Mouse (Mus musculus) erythroblast, adult 5-6 weeks (primary cell): ENCODE data around the gene Hnrnpab. TPM values are rescaled to one million over a fixed set of nuclear protein-coding genes. Genes with fewer than 3 reads are reported as not detected.
"Not testable (repeated sequence)": the region's sequence is repeated elsewhere in the genome, so short reads cannot be mapped to it uniquely, and the experiment has no call there.

ENCODE experiments used
- ATAC-seq: replicated peaks from 2 replicates; pipeline ENCODE4 v1.8.0; 2016; ENCODE audit warnings: moderate number of reproducible peaks, mild to moderate bottlenecking, moderate TSS enrichment, inconsistent platforms; ENCODE audit not compliant: poor library complexity, low FRiP score, severe bottlenecking
- total RNA-seq, 2 experiments: library from RNA; stranded (forward) in 1 of 2; stranded (reverse) in 1 of 2; fragments of 150-400 nt in 1 of 2; fragments of 200-764, 138-1000 nt in 1 of 2; gene quantifications; 2 replicates each; pipeline versions ENCODE4 v1.2.3 to v1.2.4; 2015 to 2017; ENCODE audit warnings: low replicate concordance in 2 of 2

Gene Hnrnpab
- total RNA-seq, 2 experiments from 2014 or later, result 140 to 174 TPM

DNA sequence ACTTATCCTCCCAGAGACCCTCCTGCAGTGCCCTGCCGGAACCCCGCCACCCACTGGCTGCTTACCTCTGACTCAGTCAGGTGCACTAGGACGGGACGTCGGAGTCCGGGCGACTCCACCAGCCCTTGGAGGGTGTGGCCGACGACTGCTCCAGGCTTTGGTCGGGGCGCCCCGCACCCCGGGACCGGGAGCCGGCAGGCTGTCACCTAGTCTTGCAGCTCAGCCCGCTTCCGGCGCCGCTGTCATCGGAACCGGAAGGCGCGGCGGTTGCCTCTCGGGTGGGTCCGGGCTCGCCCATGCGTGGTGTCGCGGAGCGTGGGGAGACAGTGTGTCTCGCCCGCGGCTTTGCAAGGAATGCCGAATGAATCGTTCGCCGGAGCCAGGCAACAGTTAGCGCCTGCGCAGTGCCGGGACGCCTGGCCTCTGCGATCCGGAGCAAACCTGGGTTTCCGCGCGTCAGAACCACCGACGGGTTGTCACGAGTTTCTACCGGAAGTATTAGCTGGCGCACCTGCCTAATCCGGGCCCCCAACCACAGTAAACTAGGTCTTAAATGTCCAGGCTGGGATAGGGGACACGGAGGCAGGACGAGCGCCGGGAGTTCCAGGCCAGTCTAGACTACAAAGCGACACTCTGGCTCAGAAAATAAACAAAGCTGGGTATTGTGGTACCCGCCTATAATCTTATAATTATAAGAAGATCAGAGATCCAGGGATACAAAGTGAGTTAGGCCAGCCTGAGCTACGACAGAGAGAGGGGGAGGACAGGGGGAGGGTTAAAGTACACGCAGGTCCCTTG is 29.1 kb upstream of the Hnrnpab start, which contains the start of gene Rmnd5b:
TSS of gene Rmnd5b (minus strand) at position 372 of the 798 bp plus-strand sequence.
- ATAC-seq, result peak; percentile 80

DNA sequence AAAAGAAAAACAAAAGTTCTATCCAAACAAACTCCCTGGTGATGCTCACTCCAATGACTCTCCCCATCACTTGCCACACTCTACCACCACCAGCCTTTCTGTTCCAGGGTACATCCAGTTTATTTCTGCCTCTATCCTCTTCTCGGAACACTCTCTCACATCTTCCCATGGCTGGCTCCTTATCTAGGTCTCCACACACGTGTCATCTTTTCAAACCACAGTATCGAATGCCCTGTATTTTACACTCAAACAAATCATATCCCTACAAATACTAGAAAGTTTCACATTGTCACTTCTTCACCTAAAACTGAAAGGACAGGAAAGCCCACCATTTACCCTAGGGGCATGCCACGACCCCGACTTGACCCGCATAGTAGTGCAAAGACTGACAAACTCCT is 28.5 kb upstream of the Hnrnpab start:
- no peak for ATAC-seq

DNA sequence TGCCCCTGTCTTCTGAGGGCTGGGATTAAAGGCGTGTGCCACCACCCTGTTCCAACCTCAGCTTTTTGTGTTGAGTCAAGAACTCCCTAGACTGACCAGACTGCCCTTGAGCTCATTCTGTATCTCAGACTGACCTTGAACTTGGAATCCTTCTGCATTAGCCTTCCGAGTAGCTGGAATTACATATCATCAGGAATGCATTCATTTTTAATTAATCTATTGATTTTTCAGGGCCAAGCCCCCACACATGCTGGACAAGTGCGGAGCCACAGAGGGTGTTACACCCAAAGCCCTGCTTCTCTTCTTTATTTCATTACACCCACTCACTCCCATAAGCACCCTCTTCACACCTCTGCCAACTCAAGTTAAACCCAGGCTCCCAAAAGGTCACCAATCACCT is 27.1 kb upstream of the Hnrnpab start:
- ATAC-seq, result no peak

DNA sequence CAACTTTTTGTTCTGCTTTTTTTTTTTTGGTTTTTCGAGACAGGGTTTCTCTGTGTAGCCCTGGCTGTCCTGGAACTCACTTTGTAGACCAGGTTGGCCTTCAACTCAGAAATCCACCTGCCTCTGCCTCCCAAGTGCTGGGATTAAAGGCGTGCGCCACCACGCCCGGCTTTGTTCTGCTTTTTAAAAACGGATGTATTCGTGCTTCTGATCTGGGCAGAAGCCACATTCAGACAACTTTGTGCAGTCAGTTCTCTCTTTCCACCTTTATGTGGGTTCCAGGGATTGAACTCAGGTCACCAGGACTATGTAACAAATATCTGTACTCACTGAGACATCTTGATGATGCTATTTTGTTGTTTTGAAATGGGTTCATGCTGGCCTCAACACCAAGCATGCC is 26.6 kb upstream of the Hnrnpab start:
- not testable (repeated sequence) for ATAC-seq

DNA sequence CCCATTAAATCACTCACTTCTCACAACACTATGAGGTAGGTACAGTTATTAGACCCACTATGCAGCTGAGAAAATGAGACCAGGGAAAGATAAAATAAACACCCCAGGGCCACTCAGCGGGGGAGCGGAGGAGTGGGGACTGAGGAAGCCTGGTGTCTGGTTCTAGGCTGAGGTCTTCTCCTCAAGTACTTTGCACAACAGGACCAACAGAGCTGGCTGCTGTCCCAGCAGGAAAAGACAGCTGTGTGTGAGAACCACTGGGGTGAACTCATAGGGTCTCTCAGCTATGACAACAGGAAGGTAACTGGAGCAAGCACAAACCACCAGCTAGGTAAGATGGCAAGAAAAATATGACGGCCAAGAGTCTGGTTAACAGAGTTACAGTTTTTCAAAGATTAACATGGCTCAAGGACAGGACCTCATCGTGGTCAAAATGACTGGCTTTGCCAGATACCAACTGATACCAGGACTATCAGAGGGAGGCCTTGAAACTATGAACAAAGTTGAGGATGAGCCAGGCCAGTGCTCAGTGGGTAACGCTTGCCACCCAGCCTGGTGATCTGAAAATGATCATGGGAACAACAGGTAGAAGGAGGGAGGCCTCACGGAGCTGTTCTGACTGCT is 25.6 kb upstream of the Hnrnpab start:
- ATAC-seq, result no peak

DNA sequence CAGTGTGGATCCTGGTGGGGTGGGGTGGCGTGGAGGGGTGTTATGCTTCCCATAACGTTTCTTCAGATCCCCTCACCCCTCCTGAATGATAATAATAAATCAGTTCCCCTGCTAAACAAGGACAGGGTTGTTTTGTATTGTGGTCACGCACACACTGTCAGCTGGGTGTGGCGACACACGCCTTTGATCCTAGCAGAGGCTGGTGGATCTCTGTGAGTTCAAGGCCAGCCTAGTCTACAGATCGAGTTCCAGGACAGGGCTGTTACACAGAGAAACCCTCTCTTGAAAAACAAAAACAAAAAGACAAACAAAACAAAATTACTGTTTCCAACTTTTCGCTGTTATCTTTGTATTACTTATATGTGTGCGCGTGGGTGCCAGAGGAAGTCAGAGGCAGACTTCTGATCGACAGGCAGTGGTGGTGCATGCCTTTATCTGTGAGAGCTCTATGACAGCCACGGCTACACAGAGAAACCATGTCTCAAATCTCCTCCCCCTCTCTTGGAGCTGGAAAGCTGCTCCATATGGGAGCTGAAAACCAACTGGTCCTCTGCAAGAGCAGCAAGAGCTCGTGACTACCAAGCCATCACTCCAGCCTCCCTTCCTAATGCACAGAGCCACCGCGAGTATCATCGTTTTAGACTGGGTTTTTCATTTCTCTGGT is 23.1 kb upstream of the Hnrnpab start:
- no peak for ATAC-seq

DNA sequence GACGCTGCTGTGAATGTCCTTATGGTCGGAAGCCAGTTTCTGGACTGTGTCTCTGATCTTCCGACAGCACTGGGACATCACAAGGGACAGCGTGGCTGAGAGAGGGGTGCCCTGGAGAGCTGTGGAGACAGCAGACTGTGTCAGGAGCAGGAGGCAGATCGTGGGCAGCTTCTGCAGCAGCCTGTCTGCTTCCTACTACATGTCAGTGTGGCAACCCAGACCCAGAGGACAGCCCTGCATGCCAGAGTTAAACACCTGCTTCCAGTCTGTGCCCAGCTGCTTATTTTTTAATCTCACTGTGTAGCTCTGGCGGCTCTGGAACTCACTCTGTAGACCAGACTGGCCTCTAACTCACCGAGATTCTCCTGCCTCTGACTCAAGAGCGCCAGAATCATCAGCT is 21.3 kb upstream of the Hnrnpab start:
- ATAC-seq, result no peak

DNA sequence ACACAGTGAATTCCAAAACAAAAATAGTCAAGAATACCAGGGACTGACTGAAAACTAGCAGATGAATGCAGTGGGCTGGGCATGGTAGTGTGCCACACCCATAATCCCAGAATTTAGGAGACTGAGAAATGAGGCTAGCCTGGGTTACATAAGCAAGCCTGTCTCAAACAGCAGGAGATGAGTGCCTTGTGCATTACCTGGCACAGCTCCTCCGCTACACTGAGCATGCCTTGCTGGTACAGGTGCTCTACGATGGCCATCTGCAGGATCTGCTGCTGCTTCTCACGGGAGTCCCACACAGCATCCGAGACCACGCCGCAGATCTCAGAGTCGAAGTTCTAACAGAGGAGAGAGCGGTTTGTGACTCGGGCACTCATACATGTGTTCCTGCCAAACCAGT is 20.8 kb upstream of the Hnrnpab start:
- no peak for ATAC-seq

DNA sequence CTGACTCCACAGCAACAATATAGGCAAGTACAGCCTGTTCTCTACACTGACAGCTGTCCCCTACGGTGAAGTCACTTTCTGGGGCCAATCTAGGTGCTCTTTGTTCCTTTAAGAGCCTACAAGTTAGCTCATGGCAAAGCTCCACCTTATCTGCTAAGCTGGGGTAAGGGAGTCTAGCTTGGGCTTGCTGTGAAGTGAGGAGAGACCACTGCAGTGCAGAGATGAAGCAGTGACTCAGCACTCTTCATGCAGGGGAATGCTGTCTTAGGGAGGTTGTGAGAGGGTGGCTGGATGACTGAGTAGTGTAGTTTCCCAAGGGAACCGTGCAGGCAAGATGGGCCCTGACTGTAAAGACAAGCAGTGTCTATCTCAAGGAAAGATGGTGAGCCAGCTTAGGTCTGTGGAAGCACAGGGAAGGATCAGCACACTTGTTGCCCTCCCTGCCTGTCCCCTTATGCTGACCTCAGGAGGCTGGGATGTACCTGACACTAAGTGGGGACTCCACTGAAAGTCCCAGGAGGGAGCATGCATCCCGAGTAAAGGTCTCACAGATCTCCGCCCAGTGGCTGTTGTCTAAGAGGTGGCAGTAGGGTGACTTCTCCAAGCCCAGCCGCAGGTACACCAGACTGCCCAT is 18.7 kb upstream of the Hnrnpab start:
- peak; percentile 65 for ATAC-seq

DNA sequence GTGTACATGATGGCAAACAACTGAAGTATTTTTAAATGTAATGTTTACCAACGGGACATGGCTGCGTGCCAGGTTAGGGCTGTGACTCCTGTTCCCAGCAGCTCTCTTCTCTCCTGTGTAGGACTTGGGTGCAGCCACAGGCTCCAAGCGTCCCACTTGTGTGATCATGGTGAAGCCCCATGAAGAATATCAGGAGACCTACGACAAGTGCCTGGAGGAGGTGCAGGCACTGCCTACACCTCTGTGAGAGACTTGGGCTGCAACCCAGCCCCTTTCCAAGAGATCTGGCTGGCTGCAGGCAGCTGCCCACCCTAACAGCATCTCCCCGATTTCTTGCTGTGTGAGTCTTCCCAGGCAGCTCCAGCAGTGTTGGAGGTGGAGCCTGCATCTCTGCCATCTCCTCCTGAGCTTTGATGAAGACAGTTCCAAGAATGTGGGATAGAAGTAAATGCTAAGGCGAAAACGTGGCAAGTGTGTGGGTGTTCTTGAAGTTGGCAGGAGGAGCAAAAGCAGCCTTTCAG is 16.4 kb upstream of the Hnrnpab start:
- ATAC-seq, result no peak

DNA sequence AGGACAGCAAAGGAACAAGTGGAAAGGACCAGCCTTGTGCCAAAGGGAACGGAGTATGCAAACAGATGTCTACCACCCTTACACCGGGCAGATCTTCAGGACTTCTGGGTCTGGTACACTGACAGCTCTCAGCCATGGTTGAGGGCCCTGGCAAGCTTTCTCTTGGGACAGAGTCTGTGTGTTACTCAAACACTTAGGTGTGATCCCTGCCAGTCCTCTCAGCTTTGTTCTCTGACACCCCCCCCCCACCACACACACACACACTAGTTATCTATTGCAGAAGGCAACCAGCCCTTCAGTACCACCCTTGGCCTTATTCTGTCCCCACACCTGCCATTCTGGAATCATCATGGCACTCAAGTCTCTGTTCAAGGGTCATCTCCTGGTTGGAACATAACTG is 15.1 kb upstream of the Hnrnpab start:
- ATAC-seq, result no peak

DNA sequence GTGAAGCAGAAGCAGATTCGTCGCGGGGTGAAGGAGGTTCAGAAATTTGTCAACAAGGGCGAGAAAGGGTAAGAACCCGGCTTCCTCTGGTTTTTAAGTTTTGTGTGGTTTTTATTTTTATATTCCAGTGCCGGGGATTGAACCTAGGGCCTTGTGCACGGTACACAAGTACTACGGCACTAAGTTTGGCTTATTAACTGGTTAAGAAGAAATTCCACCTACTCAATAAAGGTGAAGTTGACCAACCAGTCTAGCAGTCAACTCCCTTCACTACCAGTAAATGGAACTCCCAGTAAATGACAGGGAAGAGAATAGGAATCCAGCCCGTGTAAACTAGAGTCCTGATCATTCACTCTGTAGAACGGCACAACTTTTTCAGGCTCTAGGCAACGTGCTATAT is 13.4 kb upstream of the Hnrnpab start:
- ATAC-seq, result no peak

DNA sequence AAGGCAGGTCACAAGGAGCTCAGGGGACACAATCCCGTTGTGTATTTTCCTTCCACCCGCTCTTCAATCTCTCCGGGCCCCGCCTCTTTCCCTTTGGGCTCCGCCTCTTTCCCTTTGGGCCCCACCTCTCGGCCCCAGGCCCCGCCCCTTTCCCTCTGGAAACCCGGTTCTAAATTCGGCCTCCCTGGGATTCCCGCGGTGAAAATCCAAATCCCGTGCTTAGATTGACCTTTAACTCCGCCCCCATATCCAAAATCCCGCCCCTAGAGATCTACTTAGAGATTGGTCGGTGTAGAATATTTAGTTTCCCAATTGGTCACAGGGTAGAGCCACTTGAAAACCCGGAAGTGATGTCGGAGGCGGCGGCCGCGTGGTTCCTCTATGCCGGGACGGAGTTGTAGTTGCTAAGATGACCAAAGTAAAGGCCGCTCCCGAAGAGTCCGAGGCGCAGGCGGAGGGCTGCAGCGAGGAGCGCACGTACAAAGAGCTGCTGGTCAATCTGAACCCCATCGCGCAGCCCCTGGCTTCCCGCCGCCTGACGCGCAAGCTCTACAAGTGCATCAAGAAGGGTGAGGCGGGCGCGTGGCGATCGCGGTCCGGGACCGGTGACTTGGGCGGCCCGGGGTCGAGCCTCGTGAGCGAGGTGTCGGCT is 12.9 kb upstream of the Hnrnpab start, which contains the start of gene Nhp2:
TSS of gene Nhp2 (plus strand) at position 327 of the 652 bp plus-strand sequence.
- ATAC-seq, result peak; percentile 77

DNA sequence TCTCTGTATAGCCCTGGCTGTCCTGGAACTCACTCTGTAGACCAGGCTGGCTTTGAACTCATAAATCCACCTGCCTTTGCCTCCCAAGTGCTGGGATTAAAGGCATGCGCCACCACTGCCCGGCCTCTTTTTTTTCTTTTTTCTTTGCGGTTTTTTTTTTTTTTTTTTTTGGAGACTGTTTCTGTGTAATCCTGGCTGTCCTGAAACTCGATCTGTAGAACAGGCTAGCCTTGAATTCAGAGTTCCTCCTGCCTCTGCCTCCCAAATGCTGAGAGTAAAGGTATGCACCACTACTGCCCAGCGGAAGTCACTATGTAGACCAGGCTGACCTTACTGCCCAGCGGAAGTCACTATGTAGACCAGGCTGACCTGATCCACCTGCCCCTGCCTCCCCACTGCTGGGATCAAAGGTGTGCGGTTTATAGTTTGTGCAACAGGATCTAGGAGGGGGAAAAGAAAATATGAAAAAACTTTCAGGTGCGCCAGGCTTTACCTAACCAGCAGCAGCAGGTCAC is 12.3 kb upstream of the Hnrnpab start:
- no peak for ATAC-seq

DNA sequence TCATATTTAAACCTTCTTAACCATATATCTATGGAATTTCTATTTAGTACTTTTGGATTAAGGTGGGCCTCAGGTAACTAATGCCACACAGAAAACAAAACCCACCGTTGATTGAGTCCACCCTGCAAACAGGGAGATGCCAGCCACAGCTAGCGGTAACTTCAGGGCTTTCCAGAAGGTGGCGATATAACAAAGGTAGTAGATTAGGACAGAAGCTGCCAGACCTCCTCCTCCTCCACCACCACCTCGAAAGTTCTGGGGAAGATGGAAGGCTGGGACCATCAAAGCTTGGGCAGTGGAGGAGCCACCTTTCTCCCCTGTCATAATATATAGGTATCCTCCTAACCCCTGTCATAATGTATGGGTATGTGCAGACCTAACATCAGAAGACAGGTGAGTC is 11.0 kb upstream of the Hnrnpab start:
- peak; percentile 54; the same call in 1 of the 2 replicates for ATAC-seq

DNA sequence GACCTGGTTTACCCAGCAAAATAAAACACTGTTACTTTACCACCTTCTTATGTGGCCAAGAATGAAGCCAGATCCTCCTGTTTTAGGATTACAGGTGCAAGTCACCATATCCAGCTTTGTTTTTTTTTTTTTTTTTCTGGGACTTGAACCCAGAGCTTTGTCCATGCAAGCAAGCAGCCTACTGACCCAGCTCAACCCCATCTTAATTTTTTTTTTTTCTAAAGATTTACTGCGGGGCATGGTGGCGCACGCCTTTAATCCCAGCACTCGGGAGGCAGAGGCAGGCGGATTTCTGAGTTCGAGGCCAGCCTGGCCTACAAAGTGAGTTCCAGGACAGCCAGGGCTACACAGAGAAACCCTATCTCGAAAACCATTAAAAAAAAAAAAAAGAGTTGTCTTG is 9.5 kb upstream of the Hnrnpab start:
- not testable (repeated sequence) for ATAC-seq

DNA sequence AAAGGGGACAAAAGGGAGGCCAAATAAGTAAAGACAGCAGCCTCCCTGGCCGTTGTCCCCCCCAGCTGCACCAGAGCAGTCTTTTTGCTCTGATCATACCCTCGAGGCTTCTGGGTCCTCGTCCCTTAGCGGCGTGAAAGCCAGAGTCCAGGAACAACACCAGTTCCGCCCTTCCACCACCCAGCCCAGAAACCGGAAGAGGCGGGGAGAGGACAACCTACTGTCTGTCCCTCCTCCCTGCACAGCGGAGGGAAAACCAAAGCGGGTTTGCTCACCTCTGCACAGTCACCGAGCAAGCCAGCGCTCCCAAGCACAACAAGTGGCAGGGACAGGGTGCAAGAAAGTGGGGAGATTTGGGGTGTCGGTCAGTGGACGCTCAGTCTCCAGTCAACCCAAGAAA is 9.0 kb upstream of the Hnrnpab start:
- ATAC-seq, result peak; percentile 89

DNA sequence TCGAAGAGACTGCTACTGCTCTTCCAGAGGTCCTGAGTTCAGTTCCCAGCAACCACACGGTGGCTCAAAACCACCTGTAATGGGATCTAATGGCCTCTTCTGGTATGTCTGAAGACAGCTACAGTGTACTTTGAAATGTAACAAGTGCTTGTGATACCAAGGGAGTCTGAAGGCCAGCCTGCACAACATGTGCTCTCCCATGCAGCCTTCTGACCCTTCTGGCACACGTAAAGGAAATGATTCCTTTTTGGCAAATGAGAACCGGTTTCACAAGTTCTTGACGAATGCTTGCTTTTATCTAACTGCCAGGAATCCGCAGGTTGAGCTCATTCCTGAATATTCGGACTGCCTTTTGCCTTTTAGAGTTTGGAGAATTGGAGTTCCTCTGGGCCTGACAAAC is 8.5 kb upstream of the Hnrnpab start:
- no peak for ATAC-seq

DNA sequence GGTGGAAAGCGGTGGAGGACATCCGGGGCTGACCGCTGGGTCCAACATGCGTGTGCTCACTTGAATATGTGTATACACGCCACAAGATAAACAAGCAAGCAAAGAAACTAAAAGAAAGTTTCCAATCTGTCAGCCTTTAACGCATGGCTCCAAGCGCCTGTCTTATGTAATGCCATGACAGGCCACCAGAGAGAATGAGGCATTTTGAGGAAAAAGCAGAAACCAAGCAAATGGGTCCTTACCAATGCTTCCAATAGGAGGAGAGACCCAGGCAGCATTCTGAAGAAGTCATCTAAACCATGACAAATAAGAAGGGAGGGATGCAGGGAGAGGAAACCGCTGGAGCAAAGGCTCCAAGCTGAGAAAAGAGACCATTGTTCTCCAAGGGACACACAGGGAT is 7.6 kb upstream of the Hnrnpab start:
- no peak for ATAC-seq
